Mouse (Mus musculus) right cerebral cortex, postnatal 14 days (tissue): ENCODE measurements at regions not wholly inside any gene's neighbourhood (a gene's known extent, or its start where the extent isn't known, plus 50 kb on each side); places are given as distances from the start of the nearest gene placed in this dataset.

ENCODE experiments used
- DNase-seq: peaks from one replicate; pipeline ENCODE4 v3.0.0; 2022

GRCm38 (mm10) chr3:133877310-133877709 is 332.4 kb upstream of the Tet2 start:
- DNase-seq: no peak

- DNase-seq: no peak
Measured at GRCm38 (mm10) chr3:133880626-133881025, 335.7 kb upstream of the Tet2 start.

GRCm38 (mm10) chr3:133901931-133902330 is 334.4 kb upstream of the Cxxc4 start:
- DNase-seq: no peak

GRCm38 (mm10) chr3:133922200-133922599 is 314.1 kb upstream of the Cxxc4 start:
- DNase-seq: no peak

- no peak for DNase-seq
Measured at GRCm38 (mm10) chr3:133965322-133965721, 271.0 kb upstream of the Cxxc4 start.

- DNase-seq: no peak
Measured at GRCm38 (mm10) chr3:133968176-133968575, 268.1 kb upstream of the Cxxc4 start.

- no peak for DNase-seq
Measured at GRCm38 (mm10) chr3:133972774-133973173, 263.5 kb upstream of the Cxxc4 start.

GRCm38 (mm10) chr3:133987681-133988080 is 248.6 kb upstream of the Cxxc4 start:
- DNase-seq: no peak

GRCm38 (mm10) chr3:133993971-133994370 is 242.3 kb upstream of the Cxxc4 start:
- no peak for DNase-seq

- no peak for DNase-seq
Measured at GRCm38 (mm10) chr3:133999965-134000364, 236.3 kb upstream of the Cxxc4 start.

GRCm38 (mm10) chr3:134000595-134000994 is 235.7 kb upstream of the Cxxc4 start:
- no peak for DNase-seq

- DNase-seq: no peak
Measured at GRCm38 (mm10) chr3:134014805-134015204, 221.5 kb upstream of the Cxxc4 start.

- DNase-seq: no peak
Measured at GRCm38 (mm10) chr3:134015412-134015811, 220.9 kb upstream of the Cxxc4 start.

- peak; percentile 32 for DNase-seq
Measured at GRCm38 (mm10) chr3:134033862-134034261, 202.4 kb upstream of the Cxxc4 start.

GRCm38 (mm10) chr3:134036310-134036934 is 199.9 kb upstream of the Cxxc4 start:
- no peak for DNase-seq

GRCm38 (mm10) chr3:134050649-134051048 is 185.6 kb upstream of the Cxxc4 start:
- no peak for DNase-seq

- no peak for DNase-seq
Measured at GRCm38 (mm10) chr3:134082461-134082860, 153.8 kb upstream of the Cxxc4 start.

GRCm38 (mm10) chr3:134099471-134100125 is 136.7 kb upstream of the Cxxc4 start:
- DNase-seq: peak; percentile 69

- DNase-seq: no peak
Measured at GRCm38 (mm10) chr3:134102151-134102738, 134.0 kb upstream of the Cxxc4 start.

- no peak for DNase-seq
Measured at GRCm38 (mm10) chr3:134104625-134105024, 131.7 kb upstream of the Cxxc4 start.

GRCm38 (mm10) chr3:134105112-134105511 is 131.2 kb upstream of the Cxxc4 start:
- DNase-seq: no peak

- no peak for DNase-seq
Measured at GRCm38 (mm10) chr3:134105567-134105966, 130.7 kb upstream of the Cxxc4 start.

- DNase-seq: no peak
Measured at GRCm38 (mm10) chr3:134114501-134114900, 121.8 kb upstream of the Cxxc4 start.

- DNase-seq: no peak
Measured at GRCm38 (mm10) chr3:134115007-134115406, 121.3 kb upstream of the Cxxc4 start.
